30 mouse cellular contexts compared by ENCODE assay signal in the genomic region with DNA sequence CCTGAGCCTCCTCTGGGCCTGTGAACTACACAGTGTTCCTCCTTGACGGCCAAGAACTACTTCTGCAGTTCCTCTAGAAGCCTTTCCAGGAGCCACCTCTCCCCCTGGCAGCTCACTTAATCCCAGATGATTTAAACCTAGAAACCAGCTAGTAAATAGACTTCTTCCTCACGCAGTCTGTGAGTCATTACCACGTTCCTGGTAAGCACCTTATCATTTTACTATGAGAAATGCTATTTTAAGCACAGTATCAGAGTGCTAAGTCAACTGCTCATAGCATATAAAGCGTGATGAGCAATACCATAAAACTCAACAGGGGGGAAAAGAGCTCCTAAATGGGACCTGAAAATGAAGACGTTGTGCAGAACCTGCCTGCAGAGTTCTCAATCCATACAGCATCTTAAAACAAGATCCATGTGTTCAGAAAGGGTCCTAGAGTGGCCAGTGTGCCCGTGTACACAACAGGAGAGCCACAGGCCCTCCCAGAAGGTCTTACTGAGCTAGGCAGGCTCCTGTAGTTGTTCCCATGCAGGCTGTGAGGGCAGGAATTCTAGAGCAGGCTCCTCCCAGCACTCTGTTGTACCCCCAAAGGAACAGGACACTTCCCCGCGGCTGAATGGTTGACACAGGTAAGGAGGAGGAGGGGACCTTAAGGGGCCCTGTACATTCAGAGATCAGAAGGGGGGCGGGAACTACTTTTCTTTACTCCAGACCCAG.
DNase-seq lines count a peak whose midpoint lies in the region; ATAC-seq and TF ChIP-seq lines count a peak whose summit lies in the region.
"Had no signal": no experiment of that assay in that cellular context is flagged by ENCODE, and none has a peak within 500 bp of the region (broad histone marks: within the 10 kb centered on the region; RNA-seq: fewer than 3 reads in every experiment).

No protein-coding gene starts in this region.

- POLR2A ChIA-PET in Patski (lab: Charles Lee) = interaction anchor here (0.5 kb wide), 1 partner anchor 549 kb away, joined by 3 read pairs; no protein-coding TSS in a partner anchor

- H3K9me3 ChIP-seq in heart, embryonic 11.5 days (replicated peaks; ENCODE audit: control insufficient read depth, low read length) = no peaks in the 10 kb centered on the region
- H3K9me3 ChIP-seq in heart, embryonic 16.5 days (replicated peaks; ENCODE audit: control insufficient read depth, low read length) = no peaks in the 10 kb centered on the region
- H3K9me3 ChIP-seq: embryonic facial prominence, embryonic 12.5 days; limb, embryonic 12.5 days; liver, embryonic 15.5 days; lung, embryonic 15.5 days; midbrain, embryonic 10.5 days; midbrain, embryonic 15.5 days; neural tube, embryonic 15.5 days; stomach, embryonic 15.5 days had no signal

- H3K79me2 ChIP-seq in heart, adult 2 months (replicated peaks; ENCODE audit: control insufficient read depth, insufficient read depth, low read length) = no peaks in the 10 kb centered on the region

- ATAC-seq in heart, embryonic 11.5 days (replicated peaks; ENCODE audit: insufficient number of reproducible peaks, low FRiP score, low TSS enrichment) = no peak
- no peak; the same call in 1 of the 2 replicates for ATAC-seq in heart, embryonic 16.5 days (replicated peaks; ENCODE audit: extremely low read depth, insufficient read depth, low FRiP score)
- peak; percentile 75 for ATAC-seq in Patski
- no peak for ATAC-seq in inflammation-experienced regulatory T-cells, adult 6 months
- ATAC-seq: activated CD4-positive, CD25-positive, alpha-beta regulatory T cell, adult 4 months; CD4-positive, CD25-positive, alpha-beta regulatory T cell, adult 4 months; forebrain, embryonic 14.5 days; hindbrain, embryonic 16.5 days; midbrain, embryonic 15.5 days had no signal

- in situ Hi-C loops in Patski (cut with MboI; ENCODE audit: low pct_unique_long_range_greater_than_20kb) = no loop called here

- no peak overlapping the region for H3K4me2 ChIP-seq in heart, embryonic 11.5 days
- no peak overlapping the region for H3K4me2 ChIP-seq in heart, embryonic 16.5 days (ENCODE audit: low read depth, low read length)
- H3K4me2 ChIP-seq: embryonic facial prominence, embryonic 12.5 days; limb, embryonic 12.5 days; liver, embryonic 15.5 days; lung, embryonic 15.5 days; midbrain, embryonic 15.5 days; neural tube, embryonic 15.5 days; stomach, embryonic 15.5 days had no signal

- H3K9ac ChIP-seq in heart, embryonic 11.5 days (ENCODE audit: low read depth, low read length) = no peak overlapping the region
- H3K9ac ChIP-seq in heart, adult 2 months (ENCODE audit: low read depth, low read length) = no peak overlapping the region
- H3K9ac ChIP-seq in heart, embryonic 16.5 days (ENCODE audit: low read length) = no peak overlapping the region
- H3K9ac ChIP-seq: embryonic facial prominence, embryonic 12.5 days; limb, embryonic 12.5 days; liver, embryonic 15.5 days; lung, embryonic 15.5 days; midbrain, embryonic 15.5 days; neural tube, embryonic 15.5 days; stomach, embryonic 15.5 days had no signal

- no peak for DNase-seq in heart, adult 2 months
- DNase-seq in heart, postnatal 10 days = no peak
- peak; percentile 69 for DNase-seq in Patski (ENCODE audit: low read depth, low spot score)
- DNase-seq: adrenal gland, adult 2 months; cerebellum, adult 11-12 months; cerebellum, adult 9-11 months; embryo, embryonic 11 days; gastrocnemius, postnatal 10 days; kidney, adult 11 months; kidney, postnatal 14 days; layer of hippocampus, adult 9-11 months; right cerebral cortex, postnatal 25 days; thymus, adult 18-20 months; thymus, postnatal 25 days had no signal

- peak overlapping the region; percentile 24; the same call in 1 of the 2 replicates for H3K27ac ChIP-seq in heart, embryonic 11.5 days (ENCODE audit: low read depth, low read length)
- no peak overlapping the region for H3K27ac ChIP-seq in heart, adult 2 months
- peak overlapping the region; percentile 34; the same call in 1 of the 2 replicates for H3K27ac ChIP-seq in heart, embryonic 16.5 days (ENCODE audit: low read length)
- 0 out of 2 replicates have a peak overlapping the region, but pooled peaks have one; percentile 46 for H3K27ac ChIP-seq in olfactory bulb, adult 2 months (ENCODE audit: insufficient read depth, low read depth, low read length)
- H3K27ac ChIP-seq: embryonic facial prominence, embryonic 12.5 days; limb, embryonic 12.5 days; liver, embryonic 15.5 days; lung, embryonic 15.5 days; midbrain, embryonic 10.5 days; midbrain, embryonic 15.5 days; neural tube, embryonic 15.5 days; stomach, embryonic 15.5 days had no signal

- WGBS in heart, embryonic 11.5 days (ENCODE audit: insufficient replicate concordance) = 41% methylated on average over 9 of the region's 9 CpGs
- 42% methylated on average over 9 of the region's 9 CpGs for WGBS in heart, adult 2 months
- WGBS in heart, embryonic 16.5 days = 27% methylated on average over 9 of the region's 9 CpGs
- WGBS in olfactory bulb, adult 2 months = 49% methylated on average over 9 of the region's 9 CpGs

- no peak for TF ChIP-seq CTCF in heart, adult 2 months (IDR thresholded peaks at IDR 0.05)
- no peak for TF ChIP-seq CTCF in Patski (IDR thresholded peaks at IDR 0.05)
- no peak for TF ChIP-seq CTCF in olfactory bulb, adult 2 months (IDR thresholded peaks at IDR 0.05; ENCODE audit: insufficient read depth, low read depth, low read length)

- H3K4me1 ChIP-seq in heart, embryonic 11.5 days (ENCODE audit: control insufficient read depth, insufficient read depth, low read length) = peaks cover 7% of the 10 kb centered on the region
- no peaks in the 10 kb centered on the region for H3K4me1 ChIP-seq in heart, adult 2 months (ENCODE audit: control insufficient read depth, insufficient read depth, low read length)
- H3K4me1 ChIP-seq in heart, embryonic 16.5 days (ENCODE audit: control insufficient read depth, insufficient read depth, low read length) = no peaks in the 10 kb centered on the region; the same call in none of the 2 replicates
- peaks cover 18% of the 10 kb centered on the region for H3K4me1 ChIP-seq in olfactory bulb, adult 2 months (ENCODE audit: control insufficient read depth, insufficient read depth, low read length)
- H3K4me1 ChIP-seq: embryonic facial prominence, embryonic 12.5 days; limb, embryonic 12.5 days; liver, embryonic 15.5 days; lung, embryonic 15.5 days; midbrain, embryonic 15.5 days; neural tube, embryonic 15.5 days; stomach, embryonic 15.5 days had no signal

- intact Hi-C loops in heart, adult 2 months (cut with DNase I) = no loop called here
- intact Hi-C loops in heart, postnatal 10 days (cut with DNase I) = no loop called here

- CTCF ChIA-PET in Patski (lab: Charles Lee) = no interaction called here

- no peak for TF ChIP-seq EP300 in heart, adult 2 months (IDR thresholded peaks at IDR 0.05; ENCODE audit: insufficient read depth, low read depth, low read length)

- H3K36me3 ChIP-seq in heart, embryonic 11.5 days (ENCODE audit: control insufficient read depth, insufficient read depth, low read length) = no peaks in the 10 kb centered on the region; the same call in 1 of the 2 replicates
- H3K36me3 ChIP-seq in heart, adult 2 months (ENCODE audit: control insufficient read depth, insufficient read depth, low read length) = no peaks in the 10 kb centered on the region
- H3K36me3 ChIP-seq in heart, embryonic 16.5 days (ENCODE audit: control insufficient read depth, insufficient read depth) = no peaks in the 10 kb centered on the region
- H3K36me3 ChIP-seq: embryonic facial prominence, embryonic 12.5 days; limb, embryonic 12.5 days; liver, embryonic 15.5 days; midbrain, embryonic 10.5 days; midbrain, embryonic 15.5 days; stomach, embryonic 15.5 days had no signal

- H3K27me3 ChIP-seq in heart, embryonic 11.5 days (ENCODE audit: control insufficient read depth, insufficient read depth, low read length) = no peaks in the 10 kb centered on the region
- no peaks in the 10 kb centered on the region for H3K27me3 ChIP-seq in heart, adult 2 months (ENCODE audit: control insufficient read depth, insufficient read depth, low read length)
- no peaks in the 10 kb centered on the region for H3K27me3 ChIP-seq in heart, embryonic 16.5 days (ENCODE audit: control insufficient read depth, insufficient read depth, low read length)
- no peaks in the 10 kb centered on the region for H3K27me3 ChIP-seq in Patski
- H3K27me3 ChIP-seq: embryonic facial prominence, embryonic 12.5 days; limb, embryonic 12.5 days; liver, embryonic 15.5 days; lung, embryonic 15.5 days; midbrain, embryonic 15.5 days; neural tube, embryonic 15.5 days; stomach, embryonic 15.5 days had no signal

- no peak overlapping the region for H3K4me3 ChIP-seq in heart, embryonic 11.5 days (ENCODE audit: low read depth, low read length)
- no peak overlapping the region for H3K4me3 ChIP-seq in heart, adult 2 months
- no peak overlapping the region for H3K4me3 ChIP-seq in heart, embryonic 16.5 days (ENCODE audit: low read length)
- no peak overlapping the region for H3K4me3 ChIP-seq in olfactory bulb, adult 2 months (ENCODE audit: insufficient read depth, low read depth, low read length)
- H3K4me3 ChIP-seq: embryonic facial prominence, embryonic 12.5 days; limb, embryonic 12.5 days; liver, embryonic 15.5 days; lung, embryonic 15.5 days; midbrain, embryonic 10.5 days; midbrain, embryonic 15.5 days; neural tube, embryonic 15.5 days; stomach, embryonic 15.5 days had no signal

- no peak for TF ChIP-seq POLR2A in heart, adult 2 months (IDR thresholded peaks at IDR 0.05; ENCODE audit: insufficient read depth, low read depth, low read length)
- no peak for TF ChIP-seq POLR2A in olfactory bulb, adult 2 months (IDR thresholded peaks at IDR 0.05; ENCODE audit: insufficient read depth, low read depth, low read length)
